Mouse (Mus musculus): ENCODE measurements around the gene Bicc1.
"Not testable (repeated sequence)": the region's sequence is repeated elsewhere in the genome, so short reads cannot be mapped to it uniquely, and the experiment has no call there.

Gene Bicc1

GRCm38 (mm10) chr10:70993497-70994134 lies 165.9 kb downstream of the Bicc1 start:
- DNase-seq: no peak

GRCm38 (mm10) chr10:70987396-70987795 lies 172.1 kb downstream of the Bicc1 start:
- no peak for DNase-seq

DNA sequence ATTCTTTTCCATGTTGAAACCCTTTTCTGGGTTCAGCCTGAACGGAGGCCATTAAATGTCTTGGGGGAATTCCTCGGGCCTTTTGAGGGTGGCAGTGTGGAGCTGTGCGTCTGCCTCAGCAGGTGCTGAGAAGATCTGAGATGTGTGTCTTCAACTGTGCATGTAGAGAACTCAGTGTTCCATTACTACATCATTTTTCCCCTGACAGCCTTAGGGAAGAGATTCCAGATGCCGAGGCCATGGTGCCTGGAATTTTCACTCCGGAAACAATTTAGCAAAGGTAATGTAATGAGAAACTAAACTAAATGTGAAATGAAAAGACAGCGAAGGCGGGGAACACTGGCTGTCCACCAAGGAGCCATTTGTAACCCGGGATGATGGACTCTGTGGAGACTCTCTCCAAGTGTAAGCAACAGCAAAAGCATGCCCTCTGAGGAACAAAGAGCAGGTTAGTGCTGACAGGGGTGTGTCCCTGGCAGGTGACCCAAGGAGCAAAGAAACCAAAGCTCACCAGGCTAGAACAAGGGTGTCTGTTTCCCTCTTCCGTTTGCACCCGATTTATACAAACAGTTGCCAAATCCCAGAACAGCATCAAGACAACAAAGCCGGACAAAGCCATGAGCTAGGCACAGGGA lies 176.3 kb downstream of the Bicc1 start:
- no peak for DNase-seq

GRCm38 (mm10) chr10:70982156-70982555 lies 177.3 kb downstream of the Bicc1 start:
- DNase-seq: no peak

- DNase-seq: no peak
Observed at GRCm38 (mm10) chr10:70979657-70980056, 179.8 kb downstream of the Bicc1 start.

GRCm38 (mm10) chr10:70977141-70977540 lies 182.4 kb downstream of the Bicc1 start:
- DNase-seq: no peak

DNA sequence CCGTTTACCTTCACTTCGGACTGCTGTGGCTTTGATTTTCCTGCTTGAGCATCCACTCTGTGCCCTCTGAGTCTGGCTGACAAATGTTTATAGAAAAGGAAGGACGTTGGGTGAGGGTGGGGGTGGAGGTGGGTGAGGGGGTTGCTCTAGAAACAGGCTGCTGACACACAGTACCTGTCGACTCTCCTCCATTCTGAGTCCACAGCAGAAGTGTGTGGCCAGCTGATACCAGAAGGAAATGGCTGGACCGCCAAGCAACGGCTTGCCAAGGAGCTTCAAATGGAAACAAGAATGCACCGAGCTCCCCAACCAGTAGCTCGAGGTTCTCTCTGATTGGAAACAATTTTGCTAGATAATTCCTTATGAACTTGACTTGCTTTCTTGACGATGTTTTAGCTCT lies 182.9 kb downstream of the Bicc1 start:
- DNase-seq: no peak

GRCm38 (mm10) chr10:70971156-70971555 lies 188.3 kb downstream of the Bicc1 start:
- DNase-seq: no peak

DNA sequence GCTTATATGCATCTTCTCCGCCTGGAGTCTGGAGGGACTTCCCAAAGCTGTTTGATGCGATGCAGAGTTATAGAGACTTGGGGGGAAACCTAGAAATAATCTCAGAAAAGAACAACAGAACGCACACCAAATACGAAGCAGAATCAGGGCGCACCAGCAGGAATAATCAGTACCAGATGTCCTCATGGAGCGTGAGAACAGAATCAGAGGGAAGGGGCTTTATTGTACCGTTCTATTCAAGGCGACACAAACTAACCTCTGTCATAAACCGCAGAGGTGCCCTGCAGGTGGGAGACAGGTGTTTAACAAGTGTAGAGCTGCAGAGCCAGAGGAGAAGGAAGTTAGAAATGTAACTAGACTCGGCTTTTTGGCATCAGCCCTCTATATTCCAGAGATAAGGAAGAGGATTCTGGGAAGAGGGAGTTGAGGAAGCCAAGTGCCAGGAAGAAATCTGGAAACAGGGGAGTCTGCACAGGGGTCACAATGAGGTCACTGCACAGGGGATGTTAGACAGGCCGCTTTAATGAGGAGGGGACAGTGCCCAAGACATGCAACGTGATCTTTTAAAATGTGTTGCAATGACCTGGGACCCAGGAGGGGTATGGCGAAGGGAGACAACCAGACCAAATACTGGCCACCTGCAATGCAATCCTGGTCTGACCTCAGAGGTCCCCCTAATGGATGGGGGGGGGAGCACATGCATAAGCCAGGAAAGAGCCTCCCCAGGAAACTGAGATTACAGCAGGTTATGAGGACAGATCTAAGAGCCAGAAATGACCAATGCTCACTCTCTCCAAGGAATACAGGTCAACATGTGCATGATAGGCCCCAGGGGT lies 190.4 kb downstream of the Bicc1 start:
- no peak for DNase-seq

GRCm38 (mm10) chr10:70966642-70967345 lies 192.7 kb downstream of the Bicc1 start:
- peak; percentile 78 for DNase-seq

GRCm38 (mm10) chr10:70964706-70965105 lies 194.8 kb downstream of the Bicc1 start:
- no peak for DNase-seq

GRCm38 (mm10) chr10:70963599-70964193 lies 195.8 kb downstream of the Bicc1 start:
- DNase-seq: peak; percentile 67

GRCm38 (mm10) chr10:70961641-70962040 lies 197.9 kb downstream of the Bicc1 start:
- no peak for DNase-seq

DNA sequence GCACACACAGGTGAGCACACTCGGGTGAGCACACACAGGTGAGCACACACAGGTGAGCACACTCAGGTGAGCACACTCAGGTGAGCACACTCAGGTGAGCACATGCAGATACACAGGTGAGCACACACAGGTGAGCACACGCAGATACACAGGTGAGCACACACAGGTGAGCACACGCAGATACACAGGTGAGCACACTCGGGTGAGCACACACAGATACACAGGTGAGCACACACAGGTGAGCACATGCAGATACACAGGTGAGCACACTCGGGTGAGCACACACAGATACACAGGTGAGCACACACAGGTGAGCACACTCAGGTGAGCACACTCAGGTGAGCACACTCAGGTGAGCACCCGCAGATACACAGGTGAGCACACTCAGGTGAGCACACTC lies 199.1 kb downstream of the Bicc1 start:
- not testable (repeated sequence) for DNase-seq

DNA sequence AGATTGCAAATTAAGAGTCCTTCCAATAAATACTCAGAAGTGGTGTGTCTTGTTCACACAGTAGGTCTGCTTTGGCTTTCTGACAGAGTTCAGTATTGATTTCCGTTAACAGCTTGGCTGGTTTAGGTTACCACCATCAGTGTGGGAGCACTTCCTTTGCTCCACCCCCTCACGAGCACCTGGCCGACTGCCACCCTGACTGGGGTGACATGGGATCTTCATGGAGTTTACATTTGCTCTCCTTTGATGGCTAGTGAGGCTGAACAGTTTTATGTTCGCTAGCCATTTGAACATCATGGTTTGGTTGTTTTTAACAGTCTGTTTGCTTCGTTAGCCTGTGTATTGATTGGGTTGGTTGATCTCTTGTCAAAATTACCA lies 206.7 kb downstream of the Bicc1 start:
- no peak for DNase-seq

DNA sequence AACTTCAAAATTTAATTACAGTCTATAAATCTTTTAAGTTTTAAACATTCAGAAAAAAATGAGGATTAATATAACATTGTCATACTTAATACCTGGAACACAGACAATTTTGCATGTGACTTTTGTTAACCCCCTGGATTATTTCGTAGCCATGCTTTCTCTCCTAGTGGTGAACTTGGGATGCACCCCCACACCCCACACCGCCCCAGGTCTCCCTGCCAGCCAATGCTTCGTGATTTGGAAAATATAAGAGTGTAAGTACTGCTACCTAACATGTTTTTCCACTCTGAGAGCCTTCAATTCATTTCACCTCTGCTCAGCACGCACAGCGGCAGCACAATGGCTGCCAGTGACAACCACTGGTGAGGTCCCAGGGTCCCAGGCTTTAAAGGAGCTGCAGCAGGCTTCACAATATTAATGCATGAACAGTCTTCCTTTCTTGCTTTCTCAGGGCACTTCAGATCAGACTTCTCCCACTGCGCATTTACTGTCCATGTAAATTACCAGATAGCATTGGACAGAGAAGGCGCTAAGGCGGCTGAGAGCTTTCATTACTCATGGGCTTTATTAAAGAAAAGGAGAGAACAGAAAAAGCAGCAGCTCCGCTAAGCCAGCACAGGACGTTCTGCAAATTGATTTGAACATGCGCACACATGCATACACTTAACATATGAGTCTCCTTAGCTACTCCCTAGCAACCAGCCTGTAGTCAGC lies 207.3 kb downstream of the Bicc1 start:
- no peak for DNase-seq

- no peak for DNase-seq
Observed at GRCm38 (mm10) chr10:70950105-70950424, 209.4 kb downstream of the Bicc1 start.

- DNase-seq: no peak
Observed at GRCm38 (mm10) chr10:70949254-70950104, 210.0 kb downstream of the Bicc1 start.

- DNase-seq: no peak
Observed at GRCm38 (mm10) chr10:70948276-70948675, 211.2 kb downstream of the Bicc1 start.

DNA sequence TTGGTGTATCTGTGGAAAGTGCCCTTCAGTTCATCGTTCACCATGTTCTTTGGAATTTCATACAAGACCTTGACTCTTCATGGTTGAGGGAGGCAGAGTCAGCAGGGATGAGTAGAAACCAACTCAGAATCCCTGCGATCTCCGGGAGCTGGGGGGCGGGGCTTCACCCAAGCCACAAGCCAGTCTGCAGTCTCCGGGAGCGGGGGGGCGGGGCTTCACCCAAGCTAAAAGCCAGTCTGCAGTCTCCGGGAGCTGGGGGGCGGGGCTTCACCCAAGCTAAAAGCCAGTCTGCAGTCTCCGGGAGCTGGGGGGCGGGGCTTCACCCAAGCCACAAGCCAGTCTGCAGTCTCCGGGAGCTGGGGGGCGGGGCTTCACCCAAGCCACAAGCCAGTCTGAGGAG lies 213.4 kb downstream of the Bicc1 start:
- not testable (repeated sequence) for DNase-seq

DNA sequence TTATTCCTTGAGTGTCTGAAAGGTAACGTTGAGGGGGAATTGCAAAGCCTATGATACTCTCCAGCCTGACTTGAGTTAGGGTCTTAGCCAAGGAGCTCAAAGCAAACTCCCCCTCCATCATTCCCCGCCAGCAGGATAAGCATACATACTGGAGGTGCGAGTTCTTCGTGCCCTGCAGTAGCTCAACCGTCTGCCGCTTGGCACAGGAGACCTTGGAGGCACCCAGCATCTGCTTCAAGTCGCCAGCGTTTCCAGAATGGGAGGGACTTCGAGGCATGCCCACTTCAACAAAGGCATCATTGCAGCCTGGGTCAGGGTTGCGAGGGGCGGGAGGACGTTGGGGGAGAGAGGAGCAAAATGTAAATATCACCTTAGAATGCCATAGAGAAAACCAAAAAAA lies 214.4 kb downstream of the Bicc1 start:
- DNase-seq: no peak
